Mouse (Mus musculus) forebrain, embryonic 13.5 days (tissue): ENCODE results near the gene Exosc5. TPM values are rescaled to one million over a fixed set of nuclear protein-coding genes. Genes with fewer than 3 reads are reported as not detected.

Source experiments
- ATAC-seq: fragments of 200-750 bp; cut with Nextera tagmentation; 2 replicates; pipeline ENCODE4 v1.8.0; 2017
- H3K27ac ChIP-seq: fragments of 300-500 bp; sonication (generic); 2 replicates; pipeline ENCODE4 v1.5.1; 2015; ENCODE audit warnings: inconsistent platforms, mild to moderate bottlenecking, moderate library complexity
- H3K27me3 ChIP-seq: fragments of 300-500 bp; sonication (generic); 2 replicates; pipeline ENCODE4 v1.6.1; 2015; ENCODE audit warnings: mild to moderate bottlenecking, inconsistent platforms
- H3K36me3 ChIP-seq: fragments of 300-500 bp; sonication (generic); 2 replicates; pipeline ENCODE4 v1.6.1; 2015; ENCODE audit warnings: mild to moderate bottlenecking, inconsistent platforms; ENCODE audit not compliant: poor library complexity, severe bottlenecking
- H3K4me1 ChIP-seq: fragments of 300-500 bp; sonication (generic); 2 replicates; pipeline ENCODE4 v1.6.1; 2015; ENCODE audit warnings: inconsistent platforms
- H3K4me2 ChIP-seq: fragments of 300-500 bp; sonication (generic); 2 replicates; pipeline ENCODE4 v1.6.1; 2015; ENCODE audit warnings: inconsistent platforms, mild to moderate bottlenecking, moderate library complexity
- H3K4me3 ChIP-seq: fragments of 300-500 bp; sonication (generic); 2 replicates; pipeline ENCODE4 v1.5.1; 2015; ENCODE audit warnings: mild to moderate bottlenecking, inconsistent platforms
- H3K9ac ChIP-seq: fragments of 300-500 bp; sonication (generic); 2 replicates; pipeline ENCODE4 v1.6.1; 2015; ENCODE audit warnings: mild to moderate bottlenecking, inconsistent platforms
- H3K9me3 ChIP-seq: fragments of 300-500 bp; sonication (generic); replicated peaks from 2 replicates; pipeline ENCODE4 v1.6.1; 2016; ENCODE audit warnings: inconsistent platforms
- WGBS: fragments of 180-500 bp; shearing (Covaris S2); methylation state at CpG from one replicate; pipeline ENCODE4 v1.1.7; 2015; 5-methylcytosine and 5-hydroxymethylcytosine counted together
- polyA plus RNA-seq: library from polyadenylated mRNA; unstranded; fragments of >200 nt; fragmentation: Nextera tagmentation; extraction: Ambion mirVana; gene quantifications from 2 replicates; pipeline ENCODE4 v1.2.1, GENCODE M21; 2015

The Exosc5 gene
- polyA plus RNA-seq, 1 experiment from 2014 or later, result 55.2 TPM

- H3K9ac ChIP-seq, result no peak overlapping the region
Observed at GRCm38 (mm10) chr7:25702350-25702749, 43.4 kb downstream of the Exosc5 start.

GRCm38 (mm10) chr7:25703793-25704494, 45.0 kb downstream of the Exosc5 start:
- Histone ChIP-seq H3K9me3 (no peaks in the 10 kb centered on the region; the same call in none of the 2 replicates), H3K27me3 (peaks cover 22% of the 10 kb centered on the region), H3K9ac (no peak overlapping the region; the same call in 1 of the 2 replicates), H3K4me1 (0 out of 2 replicates have a peak, but pooled peaks cover 13% of the 10 kb centered on the region), H3K36me3 (no peaks in the 10 kb centered on the region), H3K27ac (no peak overlapping the region), H3K4me2 (peak overlapping the region; percentile 60), H3K4me3 (no peak overlapping the region)
- 0 out of 2 replicates have a peak, but pooled peaks have one; percentile 31 for ATAC-seq
- 17% methylated on average over 9 of the region's 10 CpGs for WGBS

More at GRCm38 (mm10) chr7:25702350-25702749, 43.4 kb downstream of the Exosc5 start:
- H3K27ac ChIP-seq, result no peak overlapping the region
- 95% methylated on average over 2 of the region's 2 CpGs for WGBS
- no peaks in the 10 kb centered on the region; the same call in none of the 2 replicates for H3K9me3 ChIP-seq
- H3K36me3 ChIP-seq, result no peaks in the 10 kb centered on the region
- peaks cover 17% of the 10 kb centered on the region for H3K27me3 ChIP-seq
- H3K4me2 ChIP-seq, result no peak overlapping the region
- ATAC-seq, result no peak
- H3K4me1 ChIP-seq, result 0 out of 2 replicates have a peak, but pooled peaks cover 13% of the 10 kb centered on the region
- H3K4me3 ChIP-seq, result no peak overlapping the region

GRCm38 (mm10) chr7:25704716-25705364, 45.9 kb downstream of the Exosc5 start:
- 0 out of 2 replicates have a peak, but pooled peaks cover 13% of the 10 kb centered on the region for H3K4me1 ChIP-seq
- peaks cover 22% of the 10 kb centered on the region for H3K27me3 ChIP-seq
- H3K9me3 ChIP-seq, result no peaks in the 10 kb centered on the region; the same call in none of the 2 replicates
- peak overlapping the region; percentile 35 for H3K4me3 ChIP-seq
- no peak overlapping the region for H3K27ac ChIP-seq
- H3K4me2 ChIP-seq, result peak overlapping the region; percentile 60
- H3K9ac ChIP-seq, result peak overlapping the region; percentile 45
- no peaks in the 10 kb centered on the region for H3K36me3 ChIP-seq
- peak; percentile 63 for ATAC-seq
- under 1% methylated on average over 33 of the region's 37 CpGs for WGBS

GRCm38 (mm10) chr7:25705801-25706251, 46.9 kb downstream of the Exosc5 start:
- H3K4me1 ChIP-seq, result peaks cover 22% of the 10 kb centered on the region
- H3K36me3 ChIP-seq, result no peaks in the 10 kb centered on the region
- no peak overlapping the region for H3K4me3 ChIP-seq
- H3K27ac ChIP-seq, result no peak overlapping the region
- no peak overlapping the region for H3K4me2 ChIP-seq
- no peak for ATAC-seq
- H3K27me3 ChIP-seq, result peaks cover 22% of the 10 kb centered on the region
- H3K9me3 ChIP-seq, result no peaks in the 10 kb centered on the region; the same call in 1 of the 2 replicates
- WGBS, result 59% methylated on average over 6 of the region's 6 CpGs
- H3K9ac ChIP-seq, result no peak overlapping the region

GRCm38 (mm10) chr7:25706578-25707170, 47.7 kb downstream of the Exosc5 start:
- no peak overlapping the region for H3K27ac ChIP-seq
- 61% methylated on average over 7 of the region's 7 CpGs for WGBS
- H3K27me3 ChIP-seq, result peaks cover 22% of the 10 kb centered on the region
- no peak overlapping the region for H3K4me2 ChIP-seq
- no peak overlapping the region for H3K4me3 ChIP-seq
- peaks cover 1% of the 10 kb centered on the region; the same call in 1 of the 2 replicates for H3K36me3 ChIP-seq
- H3K9ac ChIP-seq, result no peak overlapping the region
- H3K4me1 ChIP-seq, result peaks cover 27% of the 10 kb centered on the region
- ATAC-seq, result no peak
- H3K9me3 ChIP-seq, result no peaks in the 10 kb centered on the region; the same call in 1 of the 2 replicates

GRCm38 (mm10) chr7:25707581-25708292, 48.8 kb downstream of the Exosc5 start:
- Histone ChIP-seq H3K9ac (no peak overlapping the region), H3K9me3 (no peaks in the 10 kb centered on the region), H3K4me2 (no peak overlapping the region), H3K27ac (no peak overlapping the region), H3K36me3 (peaks cover 12% of the 10 kb centered on the region), H3K4me3 (no peak overlapping the region), H3K4me1 (peaks cover 27% of the 10 kb centered on the region), H3K27me3 (peaks cover 22% of the 10 kb centered on the region)
- whole genome bisulfite sequencing, result 69% methylated on average over 15 of the region's 15 CpGs
- no peak for ATAC-seq

- 24% methylated on average over 12 of the region's 12 CpGs for WGBS
- peak overlapping the region; percentile 17; the same call in 1 of the 2 replicates for H3K4me2 ChIP-seq
- no peak overlapping the region for H3K4me3 ChIP-seq
- peaks cover 10% of the 10 kb centered on the region; the same call in 1 of the 2 replicates for H3K27me3 ChIP-seq
- peaks cover 14% of the 10 kb centered on the region for H3K4me1 ChIP-seq
- H3K9me3 ChIP-seq, result no peaks in the 10 kb centered on the region
- peak overlapping the region; percentile 46; the same call in 1 of the 2 replicates for H3K9ac ChIP-seq
- H3K27ac ChIP-seq, result no peak overlapping the region
- peak; percentile 28; the same call in 1 of the 2 replicates for ATAC-seq
- peaks cover 34% of the 10 kb centered on the region for H3K36me3 ChIP-seq
Observed at GRCm38 (mm10) chr7:25709961-25710360, 51.0 kb downstream of the Exosc5 start.

- Histone ChIP-seq H3K9me3 (no peaks in the 10 kb centered on the region), H3K36me3 (peaks cover 41% of the 10 kb centered on the region), H3K4me1 (peaks cover 14% of the 10 kb centered on the region), H3K27me3 (0 out of 2 replicates have a peak, but pooled peaks cover 5% of the 10 kb centered on the region), H3K4me2 (no peak overlapping the region), H3K4me3 (no peak overlapping the region), H3K27ac (no peak overlapping the region), H3K9ac (peak overlapping the region; percentile 46)
- peak; percentile 50; the same call in 1 of the 2 replicates for ATAC-seq
- WGBS, result 0% methylated on average over 5 of the region's 7 CpGs
Observed at GRCm38 (mm10) chr7:25710519-25711130, 51.7 kb downstream of the Exosc5 start.

- ATAC-seq, result no peak
- WGBS, result 69% methylated on average over 5 of the region's 5 CpGs
Observed at GRCm38 (mm10) chr7:25711165-25711564, 52.2 kb downstream of the Exosc5 start.

GRCm38 (mm10) chr7:25711731-25712197, 52.8 kb downstream of the Exosc5 start:
- H3K36me3 ChIP-seq, result peaks cover 47% of the 10 kb centered on the region
- ATAC-seq, result no peak
- no peak overlapping the region for H3K27ac ChIP-seq
- no peak overlapping the region for H3K4me3 ChIP-seq
- H3K4me1 ChIP-seq, result peaks cover 14% of the 10 kb centered on the region
- H3K27me3 ChIP-seq, result 0 out of 2 replicates have a peak, but pooled peaks cover 5% of the 10 kb centered on the region
- H3K9ac ChIP-seq, result no peak overlapping the region
- no peaks in the 10 kb centered on the region for H3K9me3 ChIP-seq
- H3K4me2 ChIP-seq, result no peak overlapping the region
- WGBS, result 53% methylated on average over 7 of the region's 7 CpGs

More at GRCm38 (mm10) chr7:25711165-25711564, 52.2 kb downstream of the Exosc5 start:
- no peak overlapping the region for H3K9ac ChIP-seq
- peaks cover 14% of the 10 kb centered on the region for H3K4me1 ChIP-seq
- H3K36me3 ChIP-seq, result peaks cover 46% of the 10 kb centered on the region
- H3K4me2 ChIP-seq, result no peak overlapping the region
- 0 out of 2 replicates have a peak, but pooled peaks cover 5% of the 10 kb centered on the region for H3K27me3 ChIP-seq
- H3K4me3 ChIP-seq, result no peak overlapping the region
- no peak overlapping the region for H3K27ac ChIP-seq
- no peaks in the 10 kb centered on the region for H3K9me3 ChIP-seq

GRCm38 (mm10) chr7:25712801-25713200, 53.8 kb downstream of the Exosc5 start:
- peaks cover 47% of the 10 kb centered on the region for H3K36me3 ChIP-seq
- no peak for ATAC-seq
- H3K9ac ChIP-seq, result no peak overlapping the region
- H3K27ac ChIP-seq, result no peak overlapping the region
- H3K9me3 ChIP-seq, result no peaks in the 10 kb centered on the region
- H3K27me3 ChIP-seq, result 0 out of 2 replicates have a peak, but pooled peaks cover 1% of the 10 kb centered on the region
- no peak overlapping the region for H3K4me3 ChIP-seq
- no peak overlapping the region for H3K4me2 ChIP-seq
- 91% methylated on average over 9 of the region's 9 CpGs for WGBS
- H3K4me1 ChIP-seq, result peaks cover 18% of the 10 kb centered on the region
